Mouse (Mus musculus) kidney, postnatal 14 days (tissue): ENCODE results near the gene Ptgfrn.

Source experiments
- DNase-seq: peaks from one replicate; pipeline ENCODE4 v3.0.0; 2022; ENCODE audit warnings: mixed read lengths

Gene Ptgfrn

DNA sequence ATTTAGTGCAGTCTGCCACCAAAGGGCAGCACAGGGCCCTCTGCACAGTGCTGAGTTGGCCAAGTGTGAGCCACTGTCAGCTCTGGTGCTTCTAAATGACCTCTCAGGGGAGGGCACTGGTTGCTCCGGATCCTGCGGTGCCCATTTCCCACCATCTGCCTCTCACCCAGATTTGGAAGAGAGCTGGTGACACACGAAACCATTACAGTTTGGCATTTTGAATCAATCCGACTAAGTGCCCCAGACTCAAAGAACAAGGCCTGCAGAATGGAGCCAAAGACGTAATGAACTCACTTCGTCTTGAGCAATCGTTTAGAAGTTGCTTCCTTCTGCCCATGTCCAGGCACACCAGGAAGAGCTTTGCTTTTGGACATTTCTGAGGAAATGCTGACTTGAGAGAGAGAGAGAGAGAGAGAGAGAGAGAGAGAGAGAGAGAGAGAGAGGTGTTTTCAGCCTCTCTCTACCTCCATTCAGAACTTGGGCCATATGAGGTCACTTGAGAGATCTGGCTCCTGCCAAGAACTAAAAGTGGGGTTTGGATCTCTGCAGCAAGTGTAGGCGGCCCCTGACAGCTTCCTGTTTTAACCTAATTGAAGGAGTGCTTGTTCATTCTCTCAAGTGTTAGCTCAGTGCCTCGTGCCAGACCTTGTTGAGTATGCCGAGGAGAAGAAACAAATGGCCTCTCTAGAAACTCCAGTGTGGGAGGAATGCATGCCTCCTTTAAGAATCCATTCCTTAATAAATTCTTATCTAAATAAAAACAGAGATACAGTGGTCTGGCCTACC, 112.1 kb downstream of the Ptgfrn start:
- no peak for DNase-seq

DNA sequence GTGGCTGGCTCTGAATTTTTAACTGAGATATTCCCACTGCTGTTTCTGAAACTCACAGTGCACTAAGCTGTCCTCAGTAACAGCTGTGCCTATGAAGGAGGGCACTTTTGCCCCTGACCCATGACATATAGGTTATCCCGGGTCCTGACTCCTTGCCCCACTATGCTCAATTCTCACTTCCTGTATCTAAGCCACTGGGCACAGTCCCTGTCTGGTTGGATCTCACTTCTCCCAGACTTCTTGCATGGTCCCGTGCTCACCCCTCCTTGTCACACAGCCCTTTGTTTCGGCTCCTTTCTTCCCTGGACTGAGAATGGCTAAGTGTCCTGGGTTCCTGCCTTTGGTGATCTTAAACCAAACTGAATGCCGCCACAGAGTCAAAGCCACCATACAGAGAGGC, 115.8 kb downstream of the Ptgfrn start:
- DNase-seq, result no peak

DNA sequence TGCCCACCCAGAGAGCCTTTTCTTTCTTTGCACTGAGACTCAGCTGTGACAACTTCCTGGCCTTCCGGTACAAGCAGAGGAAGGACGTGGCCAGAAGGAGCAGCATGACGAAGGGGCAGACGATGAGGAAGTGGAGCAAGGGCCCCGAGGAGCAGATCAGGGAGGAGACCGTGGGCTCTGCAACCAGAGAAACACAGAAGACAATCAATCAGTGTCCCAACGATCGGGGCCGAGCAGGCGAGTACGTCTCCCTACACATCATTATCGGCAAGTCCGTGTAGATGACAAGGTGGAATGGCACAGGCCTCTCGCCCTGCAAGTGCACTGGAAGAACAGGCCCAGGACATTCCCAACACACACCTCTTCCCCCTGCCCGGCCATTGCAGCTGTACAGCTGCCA, 116.4 kb downstream of the Ptgfrn start:
- peak; percentile 32 for DNase-seq

DNA sequence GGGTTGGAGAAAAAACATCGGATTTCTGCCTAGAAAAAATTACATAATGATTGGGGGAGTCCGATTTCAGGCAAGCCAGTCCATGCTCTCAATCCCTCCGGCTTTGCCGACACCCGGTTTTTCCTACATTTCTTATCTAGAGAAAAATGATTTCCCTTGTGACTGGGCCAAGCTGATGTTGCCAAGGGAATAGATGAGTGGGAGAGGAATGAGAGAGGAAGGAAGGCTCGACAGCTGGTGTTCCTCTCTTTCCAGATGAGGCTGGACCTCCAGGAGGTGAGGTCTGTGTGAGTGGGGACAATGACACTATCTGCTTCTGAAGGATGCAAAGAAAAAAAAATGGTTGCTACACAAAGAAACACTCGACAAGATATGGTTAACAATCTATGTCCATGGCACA, 116.9 kb downstream of the Ptgfrn start:
- no peak for DNase-seq
